Mouse (Mus musculus) R1 (cell line): Measurements from ENCODE around the gene Aff1.

Source experiments
- DNase-seq: peaks from one replicate; pipeline ENCODE4 v3.0.0-alpha.2; 2018; ENCODE audit warnings: low read depth, low spot score

Gene Aff1

DNA sequence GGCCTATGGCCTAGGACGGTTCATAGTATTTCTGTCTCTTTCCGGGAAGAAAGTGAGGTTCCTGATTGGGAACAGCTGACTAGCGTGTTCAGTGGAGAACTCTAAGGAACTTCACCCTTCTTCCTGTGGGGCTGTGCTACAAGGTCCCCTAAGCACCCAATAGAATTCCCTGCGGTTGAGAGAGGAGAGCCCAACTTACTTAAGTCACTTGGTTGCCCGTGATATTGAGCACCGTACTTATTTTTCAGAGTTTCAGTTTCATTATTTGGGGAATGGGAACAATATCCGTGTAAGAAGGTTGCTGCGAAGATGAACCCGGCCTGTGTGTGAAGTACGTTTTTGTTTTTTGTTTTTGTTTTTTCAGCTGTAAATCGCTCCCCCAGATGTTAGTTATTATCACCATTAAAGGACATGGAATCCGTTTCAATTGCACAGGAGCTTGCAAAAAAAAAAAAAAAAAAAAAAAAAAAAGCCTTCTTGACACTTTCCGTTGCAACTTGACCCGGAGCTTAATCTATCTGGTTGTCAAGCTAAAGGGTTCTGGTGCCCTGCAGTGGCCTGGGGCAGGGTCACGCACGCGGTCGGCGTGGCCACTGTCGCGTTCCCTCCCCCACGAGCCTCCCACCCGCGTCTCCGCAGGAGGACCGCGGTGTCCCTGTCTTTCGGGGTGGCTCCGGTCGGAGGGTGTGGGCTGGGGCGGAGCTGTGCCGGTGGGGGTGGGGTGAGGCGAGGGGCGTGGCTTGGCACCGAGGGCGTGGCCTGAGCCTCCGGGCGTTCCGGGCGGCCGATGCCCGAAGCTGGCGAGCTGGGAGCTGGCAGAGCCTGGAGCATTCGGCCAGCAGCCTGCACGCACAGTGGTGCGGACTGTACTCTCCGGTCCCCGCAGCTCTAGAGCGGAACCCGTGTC is at the start of gene Aff1:
Gene Aff1 (plus strand): TSS at position 751 of the 907 bp plus-strand sequence.
- peak; percentile 83 for DNase-seq

DNA sequence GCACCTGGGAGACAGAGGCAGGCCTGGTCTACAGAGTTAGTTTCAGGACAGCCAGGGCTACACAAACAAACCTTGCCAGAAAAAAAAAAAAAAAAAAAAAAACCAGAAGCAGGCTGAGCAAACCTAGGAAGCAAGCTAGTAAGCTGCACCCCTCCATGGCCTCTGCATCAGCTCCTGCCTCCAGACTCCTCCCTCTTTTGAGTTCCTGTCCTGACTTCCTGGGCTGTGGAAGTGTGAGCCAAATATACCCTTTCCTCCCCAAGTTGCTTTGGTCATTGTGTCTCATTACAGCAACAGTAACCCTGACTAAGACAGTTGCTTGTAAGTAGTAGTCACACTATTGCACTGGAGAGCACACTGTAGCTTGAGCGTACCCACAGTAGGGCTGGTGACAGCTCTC is 48.0 kb upstream of the Aff1 start:
- no peak for DNase-seq

DNA sequence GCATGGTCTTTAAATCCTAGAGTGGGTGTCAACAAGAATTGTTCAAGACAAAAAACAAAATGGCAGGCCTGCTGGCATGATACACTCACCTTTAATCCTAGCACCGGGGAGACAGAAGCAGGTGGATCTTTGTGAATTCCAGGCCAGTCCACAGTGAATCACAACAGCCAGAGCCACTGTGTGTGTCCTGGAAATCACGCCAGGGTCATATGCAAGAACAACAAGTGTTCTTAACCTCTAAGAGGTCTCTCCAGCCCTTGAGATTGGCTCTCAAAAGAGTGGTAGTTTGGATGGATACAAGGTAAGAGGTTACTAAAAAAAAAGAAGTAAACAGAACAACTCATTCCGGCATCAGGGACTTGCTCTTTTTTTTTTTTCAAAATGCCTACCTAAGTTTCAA is 44.9 kb upstream of the Aff1 start:
- no peak for DNase-seq

DNA sequence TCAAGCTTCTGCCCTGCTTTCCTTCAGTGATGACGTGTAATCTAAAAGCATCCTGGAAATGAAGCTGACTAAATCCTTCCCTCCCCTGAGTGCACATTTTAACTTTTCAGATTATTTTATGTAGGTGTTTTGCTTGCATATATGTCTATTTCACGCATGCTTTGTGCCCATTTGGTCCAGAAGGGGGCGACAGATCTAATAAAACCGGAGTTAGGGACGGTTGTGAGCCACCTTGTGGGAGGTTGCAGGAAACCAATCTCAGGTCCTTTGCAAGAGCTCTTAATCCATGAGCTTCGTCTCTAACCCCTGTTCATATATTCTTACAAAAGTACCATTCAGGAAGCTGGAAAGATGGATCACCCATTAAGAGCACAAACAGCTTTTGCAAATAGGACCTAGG is 37.9 kb upstream of the Aff1 start:
- peak; percentile 94 for DNase-seq

DNA sequence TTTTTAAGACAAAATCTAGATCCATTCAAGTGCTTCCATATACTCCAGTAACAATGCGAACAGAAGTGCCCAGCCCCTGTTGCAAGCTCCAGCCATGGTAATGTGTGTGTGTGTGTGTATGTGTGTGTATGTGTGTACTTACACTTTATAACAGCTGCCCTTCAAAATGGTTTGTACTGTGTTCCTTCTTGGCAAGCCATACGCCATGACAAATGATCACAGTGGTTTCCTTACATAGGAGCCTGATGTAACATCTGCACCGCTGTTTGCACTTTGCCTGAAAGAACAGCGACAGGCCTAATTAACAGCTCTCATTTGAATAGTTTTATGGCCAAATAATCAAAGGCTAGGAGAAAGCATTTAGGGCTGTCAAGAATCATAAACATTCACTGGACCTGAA is 37.4 kb upstream of the Aff1 start:
- DNase-seq: peak; percentile 17

DNA sequence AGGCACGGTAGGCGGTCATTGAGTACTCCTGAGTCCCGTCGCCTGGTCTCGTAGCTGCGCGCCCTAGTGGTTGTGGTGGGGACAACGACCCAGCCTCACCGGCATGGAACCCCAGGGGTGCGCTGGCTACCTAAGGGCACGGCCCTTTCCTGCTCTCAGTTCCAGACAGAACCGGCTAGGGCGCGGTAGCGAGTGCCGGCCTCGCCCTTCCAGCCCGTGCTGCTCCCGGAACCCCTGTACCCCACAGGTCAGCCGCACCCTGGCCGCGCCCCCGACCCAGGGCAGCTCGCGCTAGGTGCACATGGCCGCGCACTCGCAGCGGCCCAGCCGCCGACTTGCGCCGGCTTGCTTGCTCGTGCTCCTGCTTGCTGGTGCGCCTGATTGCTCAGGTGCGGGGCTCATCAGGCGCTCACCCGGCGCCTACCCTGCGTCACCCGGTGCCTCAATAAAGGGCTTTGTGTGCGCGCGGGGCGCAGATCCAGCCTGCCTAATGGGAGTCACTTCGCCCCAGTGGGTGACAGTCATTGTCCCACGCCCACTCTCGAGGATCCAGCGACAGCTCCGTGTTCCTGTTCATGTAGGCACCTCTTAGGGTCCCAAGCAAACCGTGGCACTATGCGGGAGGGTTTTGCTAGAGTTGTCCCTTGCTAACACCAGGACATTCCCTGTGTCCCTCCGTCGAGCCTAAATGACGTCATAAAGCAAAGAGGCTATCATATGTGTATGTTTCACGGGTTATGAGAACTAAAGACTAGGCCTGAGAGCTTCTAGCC is 36.6 kb upstream of the Aff1 start, which contains the start of gene 1700016H13Rik:
Gene 1700016H13Rik (minus strand): TSS at position 665 of the 773 bp plus-strand sequence.
- peak; percentile 93 for DNase-seq

DNA sequence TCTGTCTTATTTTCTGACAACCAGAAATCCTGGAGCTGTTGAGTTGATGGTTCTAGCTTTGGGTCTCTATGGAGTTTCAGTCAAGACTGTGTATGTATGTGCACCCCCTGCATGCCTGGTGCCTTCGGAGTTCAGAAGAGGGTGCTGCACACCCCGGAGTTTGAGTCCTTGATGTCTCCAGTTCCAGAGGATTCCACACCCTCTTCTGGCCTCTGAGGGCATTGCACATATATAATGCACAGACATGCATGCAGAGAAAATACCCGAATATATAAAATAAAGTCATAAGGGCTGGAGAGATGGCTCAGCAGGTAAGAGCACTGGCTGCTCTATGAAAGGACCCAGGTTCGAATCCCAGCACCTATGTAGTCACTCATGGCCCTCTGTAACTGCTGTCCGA is 33.3 kb upstream of the Aff1 start:
- peak; percentile 56 for DNase-seq

DNA sequence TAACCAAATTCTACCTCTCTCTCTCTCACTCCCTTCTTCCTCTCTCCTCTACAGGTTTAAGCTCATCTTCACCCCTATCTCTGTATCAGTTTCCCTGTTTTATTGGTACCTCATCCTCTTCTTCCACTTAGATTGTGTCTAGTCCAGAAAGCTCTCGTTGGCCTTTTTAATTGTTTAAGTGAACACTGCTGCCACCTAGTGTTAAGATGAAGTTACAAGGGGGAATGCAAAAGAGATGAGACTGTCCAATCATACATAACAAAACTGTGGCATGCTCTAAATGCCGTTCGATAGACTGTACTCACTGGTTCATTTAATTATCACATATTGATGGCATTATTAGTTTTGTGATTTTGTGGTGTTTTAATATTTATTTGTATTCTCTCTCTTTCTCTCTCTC is 32.6 kb upstream of the Aff1 start:
- peak; percentile 83 for DNase-seq

DNA sequence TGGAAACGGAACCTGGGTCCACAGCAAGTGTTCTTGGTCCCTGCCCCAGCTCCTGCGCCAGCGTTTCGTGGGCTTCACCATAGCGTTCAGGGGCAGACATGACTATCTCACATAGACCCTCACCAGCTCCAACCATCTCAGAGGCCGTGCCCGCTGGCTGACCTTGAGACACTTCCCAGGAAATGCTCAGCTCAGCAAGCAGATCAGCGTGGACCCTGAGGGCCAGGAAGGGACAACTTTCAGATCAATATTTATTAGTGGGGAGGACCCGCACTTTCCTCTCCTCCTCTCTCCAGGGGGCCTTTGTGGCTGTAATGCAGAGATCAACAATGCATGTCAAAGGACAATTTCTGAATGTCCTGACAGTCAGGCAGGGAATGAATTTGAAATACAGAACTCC is 27.2 kb upstream of the Aff1 start:
- DNase-seq: peak; percentile 32

DNA sequence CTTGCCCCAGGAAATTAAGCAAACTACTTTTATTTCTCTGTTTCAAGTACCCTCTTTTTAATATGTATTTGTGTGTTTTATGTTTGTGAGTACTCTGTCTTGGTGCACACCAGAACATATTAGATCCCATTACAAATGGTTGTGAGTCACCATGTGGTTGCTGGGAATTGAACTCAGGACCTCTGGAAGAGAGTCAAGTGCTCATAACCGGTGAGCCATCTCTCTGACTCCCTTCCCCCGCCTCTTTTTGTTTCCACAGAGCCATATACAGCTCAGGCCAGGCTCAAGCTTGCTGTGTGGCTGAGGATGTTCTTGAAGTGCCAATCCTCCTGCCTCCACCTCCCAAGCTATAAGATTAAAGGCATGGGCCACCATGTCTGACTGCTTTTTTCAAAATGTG is 26.3 kb upstream of the Aff1 start:
- no peak for DNase-seq

DNA sequence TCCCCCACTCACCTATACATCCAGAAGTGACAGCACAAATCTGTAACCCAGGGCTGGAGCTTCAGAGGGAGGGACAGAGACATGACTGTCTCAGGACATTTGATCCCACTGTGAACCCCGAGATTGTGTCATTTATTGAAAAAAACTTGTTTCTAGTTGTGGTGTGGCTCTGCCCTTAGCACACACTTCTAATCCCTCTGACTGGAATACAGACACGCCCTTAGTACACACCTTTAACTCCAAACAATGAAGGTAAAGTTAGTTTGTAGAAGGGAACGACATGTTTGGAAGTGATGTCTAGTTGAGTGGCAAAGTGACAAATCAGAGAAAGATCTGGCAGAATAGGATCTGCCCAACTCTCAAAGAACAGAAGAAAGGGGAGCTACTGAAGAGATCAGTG is 20.3 kb upstream of the Aff1 start:
- no peak for DNase-seq

DNA sequence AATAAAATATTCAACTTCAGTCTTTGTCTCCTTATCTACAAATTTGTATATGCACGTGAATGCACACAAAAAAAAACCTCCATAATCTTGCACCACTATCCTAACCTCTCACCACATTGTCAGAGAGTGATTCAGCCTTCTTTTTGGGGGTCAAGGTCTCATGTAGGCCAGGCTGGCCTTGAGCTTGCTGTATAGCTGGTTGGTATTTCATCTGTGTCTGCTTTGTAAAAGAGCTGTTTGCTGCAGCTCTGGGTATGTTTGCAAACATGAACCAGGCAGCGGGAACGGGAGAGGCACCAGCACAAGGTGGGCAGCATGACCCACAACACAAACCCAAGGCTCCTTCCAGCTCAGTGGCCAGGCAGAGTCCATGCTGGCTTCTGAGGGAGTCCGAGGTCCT is 18.6 kb upstream of the Aff1 start:
- no peak for DNase-seq

DNA sequence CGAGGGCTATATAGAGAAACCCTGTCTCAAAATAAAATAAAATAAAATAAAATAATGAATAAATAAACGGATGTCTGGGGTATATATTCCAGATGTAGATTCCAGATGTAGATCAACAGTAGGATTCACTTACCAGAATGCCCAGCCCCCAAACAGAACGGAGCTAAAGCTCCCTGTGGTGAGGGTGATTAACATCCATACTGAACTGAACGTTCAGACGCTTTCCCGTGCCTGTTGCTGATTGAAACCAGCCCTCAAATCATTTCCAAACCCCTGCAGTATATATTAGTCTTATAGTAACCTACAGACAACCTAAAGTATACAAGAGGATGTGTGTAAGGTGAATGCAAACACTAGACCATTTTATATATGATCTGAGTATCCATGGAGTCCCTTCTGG is 17.7 kb upstream of the Aff1 start:
- DNase-seq: peak; percentile 41

DNA sequence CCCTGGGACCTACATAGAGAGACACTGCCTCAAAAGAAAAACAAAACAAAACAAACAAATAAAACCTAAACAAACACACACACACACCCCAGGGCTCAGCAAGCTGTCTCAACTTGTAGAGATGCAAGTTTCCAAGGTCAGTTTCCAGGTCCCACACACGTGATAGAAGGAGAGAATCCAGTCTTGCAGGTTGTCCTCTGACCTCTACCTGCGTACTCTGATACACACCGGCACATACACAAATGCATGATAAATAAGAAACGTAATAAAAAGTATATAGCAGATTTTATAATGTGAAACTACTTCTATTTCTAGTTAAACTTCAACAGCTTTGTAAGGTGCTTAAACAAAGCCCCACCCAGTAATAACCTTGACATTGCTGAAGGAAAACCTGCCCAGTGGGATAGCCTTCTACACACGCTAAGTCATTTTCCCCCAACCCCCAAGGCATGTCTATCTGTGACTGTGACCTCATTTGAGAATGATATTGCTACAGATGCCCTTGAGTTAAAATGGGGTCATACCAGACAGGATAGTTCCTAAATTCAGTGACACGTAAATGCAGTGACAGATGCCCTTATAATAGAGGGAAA is 15.8 kb upstream of the Aff1 start:
- DNase-seq: no peak

DNA sequence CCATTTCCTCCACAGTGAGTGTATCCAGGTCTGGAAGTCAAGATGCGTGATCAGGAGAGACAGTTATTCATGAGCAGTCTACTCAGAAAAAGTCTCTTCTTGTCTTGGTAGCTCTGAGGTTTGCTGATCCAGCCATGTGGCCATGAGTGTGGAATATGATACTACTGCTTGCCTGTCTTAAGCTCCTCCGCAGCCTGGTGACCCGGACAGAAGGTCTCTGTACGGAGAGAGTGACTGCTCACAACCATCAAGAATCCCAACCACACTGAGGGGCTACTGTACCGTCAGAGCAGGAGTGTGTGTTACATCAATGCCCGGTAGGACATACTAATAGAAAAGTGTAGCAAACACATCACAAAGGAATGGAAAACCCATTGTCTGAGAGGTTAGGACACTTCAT is 14.3 kb upstream of the Aff1 start:
- no peak for DNase-seq

DNA sequence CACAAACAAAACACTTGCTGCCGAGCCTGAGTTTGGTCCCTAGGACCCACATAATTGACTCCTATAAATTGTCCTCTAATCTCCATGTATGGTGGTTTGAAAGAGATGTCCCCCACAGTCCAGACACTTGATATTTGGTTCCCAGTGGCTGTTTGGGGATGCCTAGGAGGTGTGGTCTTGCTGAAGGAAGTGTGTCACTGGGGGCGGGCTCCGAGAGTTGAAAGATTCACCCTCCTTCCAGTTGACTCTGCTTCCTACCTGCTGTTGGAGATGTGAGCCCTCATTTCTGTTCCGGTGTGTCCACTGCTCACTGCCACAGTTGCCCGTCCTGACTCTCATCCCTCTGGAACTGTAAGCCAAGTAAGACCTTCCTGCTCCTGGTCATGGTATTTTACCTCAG is 13.2 kb upstream of the Aff1 start:
- peak; percentile 66 for DNase-seq

DNA sequence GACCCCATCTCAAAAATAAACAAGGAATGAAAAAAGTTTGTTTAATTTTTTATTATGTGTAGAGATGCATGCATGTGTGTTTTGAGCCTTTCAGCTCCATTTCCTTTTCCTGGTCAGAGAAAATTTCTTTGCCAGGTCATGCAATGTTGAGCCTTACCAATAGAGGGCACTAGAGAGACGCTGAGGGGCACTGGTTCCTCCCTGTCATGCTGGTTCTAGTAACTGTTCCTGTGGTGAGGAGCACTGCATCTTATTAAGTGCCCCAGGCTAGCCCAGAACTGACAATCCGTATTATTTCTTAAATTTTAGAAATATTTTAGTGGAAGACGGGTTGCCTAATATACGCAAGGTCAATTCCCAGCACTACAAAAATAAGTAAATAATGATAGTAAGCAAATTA is 11.8 kb upstream of the Aff1 start:
- peak; percentile 85 for DNase-seq

DNA sequence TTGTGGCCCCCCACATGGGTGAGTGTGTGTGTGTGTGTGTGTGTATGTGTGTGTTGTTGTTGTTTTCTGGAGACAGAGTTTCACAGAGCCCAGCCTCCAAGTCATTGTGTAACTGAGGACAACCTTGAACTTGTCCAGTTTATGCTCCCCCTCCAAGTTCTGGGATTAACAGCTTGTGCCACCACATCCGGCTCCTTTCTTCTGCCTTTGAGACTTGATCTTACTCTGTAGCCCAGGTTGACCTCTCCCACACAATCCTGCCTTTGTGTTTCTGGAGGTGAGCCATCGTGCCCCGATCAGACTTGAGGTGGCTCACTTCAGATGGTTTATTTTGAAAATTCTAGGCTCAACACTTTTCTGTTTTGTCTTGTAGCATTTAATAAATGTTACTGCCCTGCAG is 10.3 kb upstream of the Aff1 start:
- peak; percentile 57 for DNase-seq

DNA sequence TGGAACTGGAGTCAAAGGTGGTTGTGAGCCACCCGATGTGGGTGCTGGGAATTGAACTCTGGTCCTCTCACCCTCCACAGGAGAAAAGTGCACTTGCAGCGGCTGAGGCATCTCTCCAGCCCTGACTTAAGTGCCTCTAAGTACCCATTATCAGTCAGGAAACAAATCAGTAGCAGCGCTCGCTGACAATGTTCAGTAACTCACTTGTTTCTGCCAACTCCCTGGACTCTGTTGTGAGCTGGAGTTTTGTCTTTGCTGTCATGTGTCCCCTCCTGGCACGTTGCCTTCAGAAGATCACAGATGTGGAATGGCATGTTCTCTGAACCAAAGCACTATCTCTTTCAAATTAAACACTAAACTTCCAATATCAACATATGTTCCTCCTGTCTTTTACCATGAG is 2.5 kb upstream of the Aff1 start:
- DNase-seq: no peak

DNA sequence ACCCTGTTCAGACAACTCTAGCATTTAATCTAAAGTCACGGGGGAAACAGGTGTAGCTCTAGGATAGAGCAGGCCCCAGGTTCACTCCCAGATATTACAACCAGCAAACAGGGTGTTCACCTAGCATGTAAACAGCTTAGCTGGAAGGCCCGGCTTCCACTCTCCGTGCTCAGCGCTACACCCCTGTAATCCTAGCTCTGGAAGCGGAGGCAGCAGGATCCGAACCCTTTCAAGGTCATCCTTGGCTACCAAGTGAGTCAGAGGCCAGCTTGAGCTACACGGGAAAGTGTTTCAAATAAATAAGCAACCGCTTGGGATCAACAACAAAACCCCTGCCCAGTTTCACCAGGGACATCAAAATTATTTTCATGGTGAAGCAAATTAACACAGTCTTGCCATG is 2.0 kb upstream of the Aff1 start:
- DNase-seq: peak; percentile 55

DNA sequence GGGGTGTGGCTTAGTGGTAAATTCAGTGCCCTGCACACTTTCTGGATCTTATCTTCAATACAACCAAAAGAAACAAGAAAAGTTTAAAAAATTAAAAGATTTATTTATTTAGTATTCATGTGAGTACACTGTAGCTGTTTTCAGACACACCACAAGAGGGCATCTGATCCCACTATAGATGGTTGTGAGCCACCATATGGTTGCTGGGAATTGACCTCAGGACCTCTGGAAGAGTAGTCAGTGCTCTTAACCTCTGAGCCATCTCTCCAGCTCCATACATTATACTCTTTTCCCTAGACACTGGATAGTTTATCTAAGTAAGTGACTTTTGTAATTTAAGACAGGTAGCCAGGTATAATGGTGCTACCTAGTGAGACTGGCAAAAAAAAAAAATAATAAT is 1.0 kb upstream of the Aff1 start:
- no peak for DNase-seq

DNA sequence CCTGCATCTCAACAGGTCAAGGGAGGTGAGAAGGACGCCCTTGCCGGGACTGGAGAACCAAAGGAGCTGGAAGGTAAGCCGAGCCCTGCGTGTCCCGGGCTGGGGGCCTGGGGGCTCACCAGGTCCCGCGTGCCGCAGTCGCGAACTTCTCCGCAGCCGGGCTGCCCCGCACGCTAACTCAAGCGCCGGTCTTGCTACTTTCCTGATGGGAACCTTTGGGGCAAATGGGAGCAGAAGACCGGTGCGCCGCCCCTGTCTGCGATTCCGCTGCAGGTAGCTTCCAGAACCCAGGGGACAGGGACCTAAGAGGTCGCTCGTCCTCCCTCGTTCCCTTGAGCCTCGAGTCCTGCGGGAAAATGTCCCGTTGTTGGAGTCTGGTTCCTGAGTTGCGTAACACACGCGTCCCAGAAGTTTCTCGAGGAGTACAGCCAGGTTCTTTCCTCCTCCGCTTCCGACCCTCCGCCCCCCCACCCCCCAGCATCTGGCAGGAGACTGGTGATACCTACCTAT is 412 bp downstream of the Aff1 start:
- peak; percentile 58 for DNase-seq
